Mouse (Mus musculus): ENCODE data around the gene Nav2. TPM values are rescaled to one million over a fixed set of nuclear protein-coding genes. Genes with fewer than 3 reads are reported as not detected.

Gene Nav2
- polyA plus RNA-seq, 1 experiment = 48.9 TPM

DNA sequence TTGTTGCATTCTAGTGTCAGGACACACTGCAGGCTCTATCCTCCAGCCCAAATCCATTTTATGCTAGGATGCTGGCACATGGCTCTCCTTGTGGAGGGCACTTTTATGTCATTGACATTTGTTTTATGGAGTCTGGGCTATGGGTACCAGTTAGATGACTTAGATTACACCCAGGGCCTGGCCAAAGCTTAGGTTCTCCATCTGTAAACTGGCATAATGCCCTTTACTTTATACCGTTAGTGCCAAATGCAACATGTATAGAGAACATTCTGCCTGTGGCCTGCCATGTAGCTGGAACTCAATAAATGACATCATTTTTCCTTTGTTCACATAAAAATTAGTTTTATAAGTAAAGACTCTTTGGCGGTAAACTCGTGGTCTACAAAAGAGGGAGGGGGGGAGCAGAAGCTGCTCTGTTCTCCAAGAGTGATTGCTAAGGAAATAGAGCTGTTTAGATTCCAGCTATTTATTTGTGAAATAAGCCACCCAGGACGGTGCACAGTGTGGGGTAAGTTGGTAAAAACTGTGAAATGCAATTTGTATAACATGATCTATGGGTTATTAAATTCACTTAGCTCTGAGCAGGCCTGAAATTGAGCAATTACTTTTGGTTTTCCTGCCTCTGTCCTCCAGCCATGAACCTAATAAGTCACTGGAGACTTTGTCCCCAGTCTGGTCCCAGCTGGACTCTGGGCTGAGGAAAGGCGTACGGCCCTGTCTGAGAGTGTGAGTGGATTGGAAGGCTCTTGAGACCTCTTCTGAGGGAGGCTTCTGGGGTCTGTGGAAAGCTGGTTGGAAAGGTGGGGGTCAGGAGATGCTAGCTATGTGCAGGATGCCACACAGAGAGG, 137.2 kb downstream of the Nav2 start:
- no peak for DNase-seq (ENCODE audit: extremely low spot score in 1 of 2, low spot score in 1 of 2)

DNA sequence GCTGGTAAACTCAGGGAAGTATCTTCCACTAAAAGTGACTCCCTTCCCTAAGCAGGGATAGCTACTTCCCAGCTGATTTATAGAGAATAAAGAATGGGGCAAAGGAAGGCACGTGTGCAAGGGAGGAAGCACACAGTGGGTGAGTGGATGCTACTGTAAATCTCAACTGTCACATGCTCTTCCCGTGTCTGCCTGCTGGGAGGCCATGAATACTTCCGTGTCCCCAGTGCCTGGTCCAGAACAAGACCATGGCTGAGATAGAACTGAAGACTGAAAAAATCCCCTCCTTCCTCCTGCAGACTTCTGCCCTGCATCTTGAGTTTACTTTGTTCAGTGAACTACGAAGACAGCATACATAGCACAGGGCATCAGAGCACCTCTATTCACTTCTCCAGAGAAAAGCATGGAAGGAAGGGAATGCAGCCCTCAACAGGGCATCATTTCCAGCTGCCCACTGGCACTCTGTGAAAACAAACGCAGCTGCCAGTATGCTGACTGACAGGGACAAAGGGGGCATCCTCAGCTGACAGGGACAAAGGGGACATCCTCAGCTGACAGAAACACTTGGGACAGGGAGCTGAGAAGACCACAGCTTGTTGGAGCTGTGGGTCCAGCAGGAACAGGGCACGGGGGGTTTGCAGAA, 138.0 kb downstream of the Nav2 start:
- no peak for DNase-seq (ENCODE audit: extremely low spot score in 1 of 2, low spot score in 1 of 2)

DNA sequence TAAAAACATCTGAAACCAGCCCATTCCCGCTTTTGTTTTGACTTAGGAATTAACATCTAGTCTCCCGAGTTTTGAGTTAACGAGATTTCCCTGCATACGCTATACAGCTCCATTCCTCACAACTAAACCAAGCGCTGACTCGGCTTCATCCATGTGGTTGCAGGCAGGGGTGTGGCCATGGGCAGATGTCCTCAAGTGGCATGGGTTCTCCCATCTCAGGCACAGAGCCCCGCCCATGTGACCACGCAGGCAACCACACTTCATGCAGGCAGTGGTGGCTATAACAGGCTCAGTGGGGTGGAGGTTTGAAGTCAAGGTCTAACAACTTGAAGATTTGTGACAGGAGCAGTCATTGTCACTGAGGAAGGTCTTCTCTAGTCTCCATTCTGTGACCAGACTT, 138.8 kb downstream of the Nav2 start:
- no peak for DNase-seq (ENCODE audit: extremely low spot score in 1 of 2, low spot score in 1 of 2)

DNA sequence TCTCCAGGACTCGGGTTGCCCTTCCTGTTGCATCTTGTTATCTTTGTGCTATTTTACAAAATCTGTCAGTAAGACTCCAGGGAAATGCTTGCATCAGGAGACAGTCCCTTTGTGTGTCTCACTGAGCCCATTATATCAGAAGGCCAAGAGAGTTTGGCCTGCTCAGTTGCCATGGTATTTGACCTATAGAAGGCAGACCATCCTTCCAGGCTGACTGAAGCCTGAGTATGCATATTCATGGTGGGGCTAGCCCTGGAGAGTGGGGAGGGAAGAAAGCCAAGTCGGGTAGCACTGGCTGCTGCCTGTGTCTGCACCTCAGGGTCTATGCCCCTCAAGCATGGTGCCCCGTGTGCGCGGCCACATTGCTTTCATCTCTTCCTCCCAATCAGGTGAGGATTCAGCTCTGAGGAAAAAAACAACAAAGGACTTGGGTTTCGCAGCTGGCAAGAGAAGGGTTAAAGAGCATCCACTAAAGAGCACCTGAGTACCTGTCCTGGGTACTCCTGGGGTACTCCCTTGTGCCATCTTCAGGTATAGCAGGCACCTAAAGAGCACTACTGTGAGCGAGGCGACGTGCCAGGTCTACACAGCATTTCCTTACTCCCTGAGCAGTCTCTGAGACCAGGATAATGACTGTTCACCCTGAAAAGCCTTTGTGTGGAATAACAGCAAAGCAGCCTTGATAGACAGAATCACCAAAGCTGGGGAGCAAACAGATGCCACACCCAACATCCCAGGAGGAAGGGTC, 144.5 kb downstream of the Nav2 start:
- DNase-seq (ENCODE audit: extremely low spot score in 1 of 2, low spot score in 1 of 2) = no peak

DNA sequence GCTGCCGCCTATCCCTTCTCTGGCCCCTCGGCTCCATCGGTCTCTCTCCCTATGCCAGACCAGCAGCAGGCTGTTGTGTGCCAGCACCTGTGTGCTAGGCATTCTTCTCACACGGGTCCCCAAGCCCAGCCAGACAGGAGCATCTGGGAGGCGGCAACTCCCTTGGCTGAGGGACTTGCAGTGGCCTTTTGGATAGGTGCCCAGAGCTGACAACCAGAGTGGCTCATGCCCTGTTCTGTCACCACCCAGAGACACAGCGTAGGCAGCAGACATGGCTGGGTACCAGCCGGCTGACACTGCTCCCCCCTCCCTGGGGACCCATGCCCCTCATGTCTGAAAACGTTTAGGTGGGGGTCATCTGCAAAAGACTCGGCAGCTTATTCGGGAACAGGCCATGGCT, 146.8 kb downstream of the Nav2 start:
- no peak for DNase-seq (ENCODE audit: extremely low spot score in 1 of 2, low spot score in 1 of 2)

DNA sequence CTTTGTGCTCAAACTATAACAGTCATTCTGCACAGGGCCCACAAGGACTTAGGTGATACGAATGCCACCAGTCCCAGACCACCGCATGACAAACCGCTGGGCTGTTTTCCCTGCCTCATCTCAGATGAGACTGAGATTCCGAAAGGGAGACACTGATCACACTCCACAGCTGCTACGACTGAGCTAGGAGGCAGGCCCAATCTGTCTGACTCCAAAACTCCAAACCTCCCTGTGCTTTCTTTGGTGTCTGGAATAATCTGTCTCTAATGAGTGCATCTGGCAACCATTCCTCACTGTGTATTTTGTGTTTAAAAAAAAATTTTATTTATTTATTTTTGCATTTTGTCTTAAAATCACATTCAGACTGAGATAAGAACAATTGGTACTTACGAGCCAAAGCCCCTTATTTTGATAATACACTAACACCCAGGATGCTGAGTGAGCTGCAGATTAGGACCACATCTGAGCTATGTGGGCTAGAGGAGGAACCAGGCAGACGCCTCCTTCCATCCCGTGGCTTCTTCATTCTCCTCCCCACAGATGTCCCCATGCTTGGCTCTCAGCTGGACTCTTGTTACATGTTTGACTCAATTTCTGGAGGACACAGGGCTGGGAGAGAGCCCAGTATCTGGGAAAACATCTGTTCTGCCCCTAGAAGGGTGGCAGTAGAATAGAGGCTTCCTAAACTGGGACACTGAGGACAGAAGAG, 149.9 kb downstream of the Nav2 start:
- no peak for DNase-seq (ENCODE audit: extremely low spot score in 1 of 2, low spot score in 1 of 2)

GRCm38 (mm10) chr7:49064792-49065521, 156.4 kb downstream of the Nav2 start:
- DNase-seq (ENCODE audit: extremely low spot score in 1 of 2, low spot score in 1 of 2) = peak in 1 of 2 experiments; percentile 38

- DNase-seq (ENCODE audit: extremely low spot score in 1 of 2, low spot score in 1 of 2) = peak in 1 of 2 experiments; percentile 25
Observed at GRCm38 (mm10) chr7:49065621-49066475, 157.3 kb downstream of the Nav2 start.

DNA sequence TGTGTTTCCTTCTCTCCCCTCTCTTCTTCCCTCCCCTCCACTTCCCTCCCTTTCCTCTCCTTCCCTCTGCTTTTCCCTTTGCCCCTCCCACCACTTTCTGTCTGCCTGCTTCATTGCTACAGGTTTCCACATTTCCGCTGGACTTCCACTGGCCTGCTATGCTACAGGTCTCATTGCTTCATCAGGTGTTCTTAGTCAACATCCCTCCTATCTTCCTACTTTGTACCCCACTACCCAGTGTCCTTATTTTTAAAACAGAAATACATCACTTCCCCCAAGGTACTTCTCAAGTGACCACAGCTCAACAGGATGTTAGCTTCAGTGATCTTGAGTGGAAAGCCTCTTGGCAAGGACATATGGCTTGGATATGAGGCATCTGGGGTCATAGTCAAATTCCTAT, 158.3 kb downstream of the Nav2 start:
- DNase-seq (ENCODE audit: extremely low spot score in 1 of 2, low spot score in 1 of 2) = no peak

DNA sequence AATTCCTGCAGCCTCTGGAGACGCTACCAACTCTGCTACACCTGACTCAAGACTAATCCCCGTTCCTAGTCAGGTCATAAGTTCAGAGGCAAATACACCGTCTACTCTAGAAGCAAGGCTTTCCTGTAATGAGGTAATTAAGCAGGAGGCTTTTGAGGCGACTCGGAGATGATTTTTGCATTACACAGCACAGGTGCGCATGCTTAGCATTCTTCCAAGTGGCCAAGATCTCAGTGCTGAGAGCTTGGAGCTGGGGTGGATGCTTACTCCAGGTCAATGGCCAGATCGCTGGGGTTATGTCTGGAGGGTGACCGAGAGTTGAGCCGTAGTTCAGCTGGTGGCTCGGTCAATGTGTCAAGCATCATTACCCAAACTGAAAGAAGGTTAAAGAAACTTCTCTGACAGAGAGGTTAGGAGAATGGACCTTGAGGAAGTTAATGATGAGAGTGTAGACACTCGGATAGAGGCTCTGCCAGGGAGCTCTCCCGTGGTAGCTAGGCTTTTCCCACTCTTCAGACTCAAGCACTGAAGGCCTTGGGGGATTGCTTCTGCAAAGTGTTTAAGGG, 161.0 kb downstream of the Nav2 start:
- DNase-seq (ENCODE audit: extremely low spot score in 1 of 2, low spot score in 1 of 2) = no peak

DNA sequence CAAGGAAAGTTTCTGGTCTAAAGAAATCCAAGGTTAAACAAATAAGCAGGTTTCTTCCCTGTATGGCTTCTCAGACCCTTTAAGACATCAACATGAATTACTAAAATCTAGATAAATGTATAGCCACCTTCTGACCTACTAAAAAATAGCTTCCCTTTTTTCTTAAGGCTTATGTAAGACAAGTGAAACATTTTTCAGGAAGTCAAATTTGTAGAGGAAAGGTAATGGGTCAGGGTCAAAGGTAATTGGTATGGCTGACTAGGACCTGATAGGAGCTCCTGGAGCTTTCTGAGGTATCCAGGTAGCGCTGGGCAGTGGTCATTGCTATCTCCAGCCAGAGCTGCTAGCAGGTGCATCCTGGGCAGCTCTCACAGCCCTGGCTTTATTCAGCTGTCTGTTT, 162.1 kb downstream of the Nav2 start:
- DNase-seq (ENCODE audit: extremely low spot score in 1 of 2, low spot score in 1 of 2) = no peak

GRCm38 (mm10) chr7:49071141-49071567, 162.6 kb downstream of the Nav2 start:
- no peak for DNase-seq (ENCODE audit: extremely low spot score in 1 of 2, low spot score in 1 of 2)

GRCm38 (mm10) chr7:49075333-49075934, 166.9 kb downstream of the Nav2 start:
- DNase-seq (ENCODE audit: extremely low spot score in 1 of 2, low spot score in 1 of 2) = no peak

- peak; percentile 46 to 62 for DNase-seq (ENCODE audit: extremely low spot score in 1 of 2, low spot score in 1 of 2)
Observed at GRCm38 (mm10) chr7:49076283-49076694, 167.8 kb downstream of the Nav2 start.

- peak; percentile 37 to 72 for DNase-seq (ENCODE audit: extremely low spot score in 1 of 2, low spot score in 1 of 2)
Observed at GRCm38 (mm10) chr7:49078930-49079329, 170.4 kb downstream of the Nav2 start.

GRCm38 (mm10) chr7:49082585-49083165, 174.2 kb downstream of the Nav2 start:
- no peak for DNase-seq (ENCODE audit: extremely low spot score in 1 of 2, low spot score in 1 of 2)

- DNase-seq (ENCODE audit: extremely low spot score in 1 of 2, low spot score in 1 of 2) = peak in 1 of 2 experiments; percentile 46
Observed at GRCm38 (mm10) chr7:49084768-49085167, 176.3 kb downstream of the Nav2 start.

DNA sequence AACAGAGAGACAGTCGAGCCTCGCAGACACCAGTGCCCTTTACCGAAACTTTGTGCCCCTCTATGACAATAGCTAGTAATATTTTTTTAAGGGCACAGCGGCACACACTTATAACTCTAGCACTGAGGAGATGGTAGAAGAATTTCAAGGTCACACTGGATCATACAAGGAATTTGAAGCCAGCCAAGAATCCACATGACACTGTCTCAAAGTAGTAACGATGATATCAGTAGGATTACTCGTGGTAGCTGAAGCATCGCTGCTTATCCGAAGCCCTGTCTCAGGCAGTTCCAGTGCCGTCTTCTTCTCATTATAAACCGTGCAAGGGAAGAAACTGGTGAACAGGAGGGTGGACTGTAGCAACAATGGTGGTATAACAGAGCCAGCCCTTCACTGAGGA, 177.2 kb downstream of the Nav2 start:
- DNase-seq (ENCODE audit: extremely low spot score in 1 of 2, low spot score in 1 of 2) = no peak

Data from frontal cortex, adult 2 months (tissue).